Mouse (Mus musculus): ENCODE data around the gene Gm11037.

- TF ChIP-seq CTCF (IDR thresholded peaks at IDR 0.05; ENCODE audit: low read depth), result no peak
- no peak for TF ChIP-seq EP300 (optimal IDR thresholded peaks at IDR 0.05)
Observed at GRCm38 (mm10) chr2:131096101-131096795, 37.0 kb upstream of the Gm11037 start.
